Mouse (Mus musculus) hindbrain, embryonic 11.5 days (tissue): ENCODE measurements around the gene Myh9. TPM values are rescaled to one million over a fixed set of nuclear protein-coding genes. Genes with fewer than 3 reads are reported as not detected.
"Not testable (repeated sequence)": the region's sequence is repeated elsewhere in the genome, so short reads cannot be mapped to it uniquely, and the experiment has no call there.

ENCODE experiments used
- ATAC-seq: fragments of 200-750 bp; cut with Nextera tagmentation; 2 replicates; pipeline ENCODE4 v1.8.0; 2017; ENCODE audit warnings: mild to moderate bottlenecking, moderate TSS enrichment, moderate library complexity; ENCODE audit not compliant: low FRiP score
- DNase-seq: peaks from one replicate; pipeline ENCODE4 v3.0.0-alpha.2; 2015; ENCODE audit warnings: low spot score
- H3K27ac ChIP-seq: fragments of 300-500 bp; sonication (generic); 2 replicates; pipeline ENCODE4 v1.5.1; 2014; ENCODE audit warnings: mild to moderate bottlenecking, low read depth, low read length
- H3K27me3 ChIP-seq: fragments of 300-500 bp; sonication (generic); 2 replicates; pipeline ENCODE4 v1.6.1; 2014; ENCODE audit warnings: mild to moderate bottlenecking, low read length, moderate library complexity, mixed read lengths; ENCODE audit not compliant: control insufficient read depth, insufficient read depth
- H3K36me3 ChIP-seq: fragments of 300-500 bp; sonication (generic); 2 replicates; pipeline ENCODE4 v1.6.1; 2014; ENCODE audit warnings: mild to moderate bottlenecking, low read length, moderate library complexity, mixed read lengths; ENCODE audit not compliant: control insufficient read depth, insufficient read depth
- H3K4me1 ChIP-seq: fragments of 300-500 bp; sonication (generic); replicated peaks from 2 replicates; pipeline ENCODE4 v1.6.1; 2014; ENCODE audit warnings: low read length, mixed read lengths; ENCODE audit not compliant: control insufficient read depth, insufficient read depth
- H3K4me2 ChIP-seq: fragments of 300-500 bp; sonication (generic); replicated peaks from 2 replicates; pipeline ENCODE4 v1.6.1; 2014; ENCODE audit warnings: mild to moderate bottlenecking, low read depth, low read length
- H3K4me3 ChIP-seq: fragments of 300-500 bp; sonication (generic); 2 replicates; pipeline ENCODE4 v1.5.1; 2014; ENCODE audit warnings: low read depth, low read length
- H3K9ac ChIP-seq: fragments of 300-500 bp; sonication (generic); 2 replicates; pipeline ENCODE4 v1.6.1; 2014; ENCODE audit warnings: low read depth, low read length
- H3K9me3 ChIP-seq: fragments of 300-500 bp; sonication (generic); 2 replicates; pipeline ENCODE4 v1.6.1; 2016; ENCODE audit warnings: low read length; ENCODE audit not compliant: control insufficient read depth
- WGBS: fragments of 180-500 bp; shearing (Covaris S2); extraction: QIAGEN DNeasy Blood & Tissue Kit; methylation state at CpG from one replicate; pipeline ENCODE4 v1.1.7; 2014; 5-methylcytosine and 5-hydroxymethylcytosine counted together
- polyA plus RNA-seq: library from polyadenylated mRNA; unstranded; fragments of >200 nt; fragmentation: Nextera tagmentation; extraction: Ambion mirVana; gene quantifications from 2 replicates; pipeline ENCODE4 v1.2.1, GENCODE M21; 2014

Myh9 gene
- polyA plus RNA-seq, 1 experiment from 2014 or later: 29.8 TPM

DNA sequence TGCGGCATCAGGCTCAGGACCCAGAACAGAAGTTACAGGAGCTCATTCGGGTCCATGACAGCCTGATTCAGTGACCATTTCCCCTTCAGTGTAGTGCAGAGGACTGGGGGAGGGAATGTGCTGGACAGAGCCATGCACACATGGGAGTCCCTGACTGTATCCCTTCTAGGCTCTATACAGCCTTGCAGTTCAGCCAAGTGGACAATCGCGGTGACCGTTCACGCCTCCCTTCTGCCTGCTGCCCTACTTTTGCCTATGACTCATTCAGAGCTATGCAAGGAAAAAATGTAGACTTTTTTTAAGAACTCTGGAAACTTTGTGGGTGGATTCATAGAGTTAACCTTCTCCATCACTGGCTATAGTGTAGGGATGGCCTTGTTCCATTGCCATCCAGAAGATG, 123.7 kb downstream of the Myh9 start:
- H3K27me3 ChIP-seq, H3K36me3 ChIP-seq, DNase-seq, H3K4me3 ChIP-seq, H3K9ac ChIP-seq, H3K9me3 ChIP-seq, H3K4me1 ChIP-seq, ATAC-seq, H3K4me2 ChIP-seq, H3K27ac ChIP-seq: not testable (repeated sequence)
- 83% methylated on average over 2 of the region's 6 CpGs for WGBS

Other genes with a start within 250 kb of the Myh9 start
- gene Apol10b, start 246.1 kb downstream of the Myh9 start, polyA plus RNA-seq: 0.10 TPM in 1 of 2 replicates, not detected in the other
- not detected in 2 replicates for gene Gm36245, start 242.9 kb downstream of the Myh9 start, polyA plus RNA-seq
- gene Apol11b, start 198.9 kb downstream of the Myh9 start, polyA plus RNA-seq: not detected in 2 replicates
- not detected in 2 replicates for gene Apol7e, start 143.3 kb downstream of the Myh9 start, polyA plus RNA-seq
- not detected in 2 replicates for gene Apol9b, start 113.1 kb downstream of the Myh9 start, polyA plus RNA-seq
- 0.06 and 0.20 TPM in 2 replicates for gene Apol8, start 85.2 kb downstream of the Myh9 start, polyA plus RNA-seq
- gene Txn2, start 86.8 kb upstream of the Myh9 start, polyA plus RNA-seq: 251 and 253 TPM in 2 replicates
- 4.4 and 4.6 TPM in 2 replicates for gene Foxred2, start 114.5 kb upstream of the Myh9 start, polyA plus RNA-seq
- gene Eif3d, start 128.6 kb upstream of the Myh9 start, polyA plus RNA-seq: 246 and 250 TPM in 2 replicates